Mouse (Mus musculus) urinary bladder, postnatal 36 days (tissue): ENCODE results near the gene Hist1h4m.
"Not testable (repeated sequence)": the region's sequence is repeated elsewhere in the genome, so short reads cannot be mapped to it uniquely, and the experiment has no call there.

ENCODE experiments used
- DNase-seq, 2 experiments: peaks; one replicate each; pipeline ENCODE4 v3.0.0; 2022; ENCODE audit warnings: low spot score in 2 of 2, mixed read lengths in 1 of 2

The Hist1h4m gene

DNA sequence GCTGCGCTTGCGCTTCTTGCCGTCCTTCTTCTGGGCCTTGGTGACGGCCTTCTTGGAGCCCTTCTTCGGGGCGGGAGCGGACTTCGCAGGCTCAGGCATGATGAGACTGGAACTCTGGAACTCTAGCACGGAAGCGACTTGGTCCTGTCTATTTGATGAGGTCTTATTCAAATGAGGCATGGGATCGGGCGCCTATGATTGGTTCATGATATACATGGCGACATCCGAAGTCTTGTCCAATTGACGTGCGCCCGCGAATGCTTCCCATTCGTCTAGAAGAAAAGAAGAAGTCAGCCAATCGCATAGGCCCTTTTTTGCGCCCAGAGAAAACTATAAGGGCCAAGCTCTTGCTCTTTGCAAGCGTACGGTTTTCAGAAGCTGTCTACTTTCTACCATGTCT is 1.5 kb upstream of the Hist1h4m start, which contains the start of the genes Hist1h2bq and Hist1h2ao:
TSS of gene Hist1h2bq (minus strand) at position 125 of the 400 bp plus-strand sequence.
TSS of gene Hist1h2ao (plus strand) at position 393 of the 400 bp plus-strand sequence.
- not testable (repeated sequence) for DNase-seq

GRCm38 (mm10) chr13:21811074-21811473 is 472 bp upstream of the Hist1h4m start:
- not testable (repeated sequence) for DNase-seq

GRCm38 (mm10) chr13:21812092-21812491 is 546 bp downstream of the Hist1h4m start:
- not testable (repeated sequence) for DNase-seq

- not testable (repeated sequence) for DNase-seq
Measured at GRCm38 (mm10) chr13:21820082-21820890, 8.7 kb downstream of the Hist1h4m start.

DNA sequence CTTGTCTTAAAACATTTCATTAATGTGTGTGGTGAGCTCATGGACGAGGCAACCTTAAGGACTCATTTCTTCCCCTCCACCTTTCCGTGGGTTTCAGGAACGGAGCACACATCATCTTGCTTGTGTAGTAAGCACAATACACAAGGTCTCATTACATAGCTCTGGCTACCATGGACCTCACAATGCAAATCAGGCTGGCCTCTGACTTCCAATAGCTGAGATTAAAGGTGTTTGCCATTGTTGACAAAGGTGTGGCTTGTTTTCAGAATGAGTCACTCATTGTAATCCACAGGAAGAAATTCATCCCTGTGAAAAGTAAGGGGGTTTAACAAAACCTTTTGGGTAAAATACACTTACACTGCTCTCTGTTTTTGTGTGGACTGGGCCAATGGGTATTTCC is 17.0 kb downstream of the Hist1h4m start:
- DNase-seq = no peak

GRCm38 (mm10) chr13:21830344-21830743 is 18.8 kb downstream of the Hist1h4m start:
- no peak for DNase-seq

- DNase-seq = peak; percentile 23 to 31
Measured at GRCm38 (mm10) chr13:21831418-21832394, 20.2 kb downstream of the Hist1h4m start, which contains the start of gene Hist1h4n. TSS of gene Hist1h4n (minus strand) at chr13:21832196.

GRCm38 (mm10) chr13:21833461-21833860 is 21.9 kb downstream of the Hist1h4m start, which contains the start of the genes Hist1h2ap and Hist1h2br:
TSS of gene Hist1h2ap (minus strand) at chr13:21833507.
TSS of gene Hist1h2br (plus strand) at chr13:21833743.
- not testable (repeated sequence) for DNase-seq

GRCm38 (mm10) chr13:21840508-21840907 is 29.0 kb downstream of the Hist1h4m start:
- DNase-seq = not testable (repeated sequence)

- not testable (repeated sequence) for DNase-seq
Measured at GRCm38 (mm10) chr13:21846356-21846755, 34.8 kb downstream of the Hist1h4m start.

DNA sequence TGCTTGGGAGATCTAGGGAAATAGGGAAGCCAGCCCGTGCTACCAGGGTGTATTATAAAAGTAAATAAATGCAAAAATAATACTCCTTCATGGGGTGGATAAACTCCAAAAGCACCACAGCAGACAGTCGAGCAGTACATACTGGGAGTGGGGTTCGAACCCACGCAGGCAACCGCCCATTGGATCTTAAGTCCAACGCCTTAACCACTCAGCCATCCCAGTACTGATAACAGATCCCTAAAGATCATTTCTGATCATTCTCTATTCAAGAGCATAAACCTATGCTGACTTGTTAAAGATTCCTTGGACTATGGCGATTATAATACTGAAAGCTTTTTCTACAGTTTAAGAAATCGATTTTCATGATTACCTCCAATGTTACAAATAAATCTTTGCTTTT is 36.3 kb downstream of the Hist1h4m start:
- DNase-seq = no peak

DNA sequence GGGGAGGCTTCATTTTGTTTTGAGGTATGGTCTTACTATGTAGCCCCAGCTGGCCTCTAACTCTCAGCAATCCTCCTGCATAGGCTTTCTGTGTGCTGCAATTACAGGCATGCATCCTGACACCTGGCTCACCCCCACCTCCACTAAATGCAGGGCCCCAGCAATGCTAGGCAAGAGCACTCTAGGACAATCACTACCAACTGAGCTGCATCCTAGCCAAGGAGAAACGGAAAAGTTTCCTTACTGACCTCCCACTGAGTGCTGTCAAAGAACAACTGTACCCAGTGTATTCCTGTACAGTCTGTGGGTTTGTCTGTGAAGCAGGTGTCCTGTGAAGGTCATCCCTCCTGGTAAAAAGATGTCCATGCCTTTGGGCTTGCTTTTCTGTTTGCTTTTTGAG is 39.1 kb downstream of the Hist1h4m start:
- DNase-seq = not testable (repeated sequence)

- no peak for DNase-seq
Measured at GRCm38 (mm10) chr13:21852215-21852945, 40.8 kb downstream of the Hist1h4m start.

DNA sequence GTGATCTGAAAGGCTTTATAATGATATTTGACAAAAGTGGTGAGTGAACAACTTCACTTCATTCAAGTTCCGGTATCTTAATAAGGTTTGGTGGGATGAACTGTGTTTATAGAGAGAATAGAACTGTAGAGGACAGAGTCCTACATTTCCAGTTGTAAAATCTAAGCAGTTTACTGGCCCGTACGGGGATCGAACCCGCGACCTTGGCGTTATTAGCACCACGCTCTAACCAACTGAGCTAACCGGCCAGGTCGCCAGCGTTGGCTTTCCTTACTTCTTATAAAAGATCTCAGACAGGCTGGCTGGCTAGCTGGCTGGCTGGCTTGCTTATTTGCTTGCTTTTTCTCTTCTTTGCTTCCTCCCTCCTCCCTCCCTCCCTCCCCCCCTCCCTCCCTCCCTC is 43.6 kb downstream of the Hist1h4m start:
- peak; percentile 46 to 71 for DNase-seq

- DNase-seq = peak in 1 of 2 experiments; percentile 2
Measured at GRCm38 (mm10) chr13:21855698-21856162, 44.2 kb downstream of the Hist1h4m start.

DNA sequence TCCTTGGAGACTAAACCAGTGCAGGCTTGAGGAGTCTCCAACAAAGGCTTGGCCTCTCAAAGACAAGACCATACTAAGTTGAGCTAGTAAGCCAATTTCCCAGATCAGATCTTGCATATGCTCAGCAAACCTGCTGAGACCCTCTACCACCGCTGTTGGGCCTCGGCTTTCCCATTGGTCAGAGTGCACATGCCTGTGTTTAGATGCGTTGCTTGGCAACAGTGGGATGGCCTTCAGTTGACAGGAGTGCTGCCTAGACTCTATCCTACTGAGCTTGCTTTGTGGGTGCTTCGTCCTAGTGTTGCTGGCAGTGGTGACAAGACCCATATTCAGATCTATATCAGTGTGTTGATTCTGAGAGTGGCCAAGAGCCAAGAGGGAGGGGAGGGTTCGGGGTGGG is 50.1 kb downstream of the Hist1h4m start:
- no peak for DNase-seq
